Mouse (Mus musculus) cerebellum, postnatal 25 days (tissue): ENCODE results near the gene Ift20.
A peak's percentile ranks its signal among the peaks of the same experiment; 100 is the strongest.
"Not testable (repeated sequence)": the region's sequence is repeated elsewhere in the genome, so short reads cannot be mapped to it uniquely, and the experiment has no call there.

Source experiments
- DNase-seq, 2 experiments: peaks; one replicate each; pipeline ENCODE4 v3.0.0; 2021; ENCODE audit warnings: mixed read lengths in 2 of 2

Gene Ift20

DNA sequence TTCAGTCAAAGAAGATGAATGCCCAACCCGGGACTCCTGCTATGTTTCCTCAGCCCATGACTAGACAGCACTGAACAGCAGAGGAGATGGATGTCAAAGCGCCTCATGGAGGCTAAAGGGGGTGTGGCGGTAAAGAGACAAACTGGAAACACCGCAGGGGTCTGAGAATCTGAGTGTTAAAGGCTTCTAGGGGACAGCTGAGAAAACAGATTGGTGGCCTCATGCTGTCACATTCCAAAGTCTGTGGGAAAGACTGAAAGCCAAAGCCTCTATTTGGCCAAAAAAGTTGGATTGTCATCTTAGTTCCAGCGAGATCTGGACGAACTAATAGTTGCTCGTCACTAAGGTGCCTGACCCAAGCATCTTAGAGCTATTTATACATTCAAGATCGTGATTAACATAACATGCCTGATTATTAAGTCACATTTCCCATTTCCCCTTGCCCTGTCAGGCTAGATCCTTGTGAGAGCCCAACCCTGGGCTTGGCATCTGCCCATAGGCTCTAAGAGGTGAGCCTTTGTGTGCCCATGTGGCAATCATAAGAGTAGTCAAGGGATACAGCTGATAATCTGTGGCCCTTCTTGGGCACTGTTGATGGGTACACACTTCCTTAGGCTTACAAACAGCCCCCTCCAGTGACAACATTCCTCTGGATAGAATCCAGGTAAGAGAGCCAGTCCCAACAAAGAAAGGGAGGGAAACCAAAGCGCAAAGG is 12.8 kb upstream of the Ift20 start:
- DNase-seq, result no peak

GRCm38 (mm10) chr11:78524838-78525237 is 11.3 kb upstream of the Ift20 start:
- peak in 1 of 2 experiments; percentile 56 for DNase-seq

- DNase-seq, result no peak
Observed at GRCm38 (mm10) chr11:78528714-78529113, 7.4 kb upstream of the Ift20 start.

- no peak for DNase-seq
Observed at GRCm38 (mm10) chr11:78530001-78530400, 6.2 kb upstream of the Ift20 start.

DNA sequence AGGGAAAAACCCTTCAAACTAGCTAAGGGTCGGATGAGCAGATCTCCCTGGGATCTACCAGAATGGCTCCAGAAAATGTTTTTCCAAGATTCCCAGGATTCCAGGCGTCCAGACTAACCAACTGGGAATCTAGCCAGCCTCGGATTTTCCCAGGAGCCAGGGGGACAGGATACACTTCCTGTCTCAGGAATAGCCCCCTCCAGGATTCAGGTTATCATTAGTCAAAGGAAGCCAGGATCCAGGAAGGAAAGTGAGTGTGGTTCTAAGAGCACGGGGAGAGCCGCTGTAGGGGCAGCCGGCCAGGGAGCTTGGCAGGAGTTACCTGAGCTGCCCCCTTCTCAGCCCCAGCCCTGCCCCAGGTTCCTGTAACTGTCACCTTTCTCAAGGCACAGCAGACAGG is 5.1 kb upstream of the Ift20 start:
- DNase-seq, result no peak

- DNase-seq, result not testable (repeated sequence)
Observed at GRCm38 (mm10) chr11:78531515-78531914, 4.6 kb upstream of the Ift20 start.

GRCm38 (mm10) chr11:78534516-78534915 is 1.6 kb upstream of the Ift20 start:
- DNase-seq, result no peak

- no peak for DNase-seq
Observed at GRCm38 (mm10) chr11:78535376-78536079, 633 bp upstream of the Ift20 start.

DNA sequence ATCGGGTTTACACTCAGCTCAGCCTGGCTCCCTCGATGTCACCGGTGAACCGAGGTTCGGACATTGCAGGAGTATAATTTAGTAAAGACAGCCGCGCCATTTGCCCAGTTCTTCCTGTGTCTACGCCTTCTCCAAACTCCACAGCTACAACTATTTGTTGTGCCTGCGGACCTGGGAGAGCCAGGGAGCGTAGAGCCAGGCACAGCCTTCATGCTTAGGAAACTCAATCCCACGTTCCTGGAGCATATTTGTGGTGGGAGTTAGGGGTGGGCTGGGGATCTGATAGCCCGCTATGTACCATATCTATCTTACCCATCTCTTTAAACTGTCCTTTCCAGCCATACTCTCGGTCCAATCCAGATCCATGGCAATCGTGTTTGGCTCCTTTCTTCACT is 526 bp downstream of the Ift20 start:
- no peak for DNase-seq

DNA sequence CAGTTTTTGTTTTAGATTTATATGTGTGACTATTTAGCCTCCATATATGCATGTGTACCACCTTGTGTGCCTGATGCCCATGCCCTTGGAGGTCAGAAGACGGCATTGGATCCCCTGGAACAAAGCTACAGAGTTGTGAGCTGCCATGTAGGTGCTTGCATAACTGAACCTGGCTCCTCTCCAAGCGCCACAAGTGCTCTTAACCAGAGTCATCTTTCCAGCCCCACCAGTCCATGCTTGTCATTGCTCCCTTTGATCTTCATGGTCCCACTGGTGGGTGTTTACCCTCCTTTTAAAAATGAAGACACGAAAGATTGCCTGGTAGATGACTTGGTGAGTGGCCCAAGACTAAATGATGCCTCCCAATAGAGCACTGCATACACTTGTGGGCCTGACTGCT is 4.2 kb downstream of the Ift20 start:
- DNase-seq, result no peak

DNA sequence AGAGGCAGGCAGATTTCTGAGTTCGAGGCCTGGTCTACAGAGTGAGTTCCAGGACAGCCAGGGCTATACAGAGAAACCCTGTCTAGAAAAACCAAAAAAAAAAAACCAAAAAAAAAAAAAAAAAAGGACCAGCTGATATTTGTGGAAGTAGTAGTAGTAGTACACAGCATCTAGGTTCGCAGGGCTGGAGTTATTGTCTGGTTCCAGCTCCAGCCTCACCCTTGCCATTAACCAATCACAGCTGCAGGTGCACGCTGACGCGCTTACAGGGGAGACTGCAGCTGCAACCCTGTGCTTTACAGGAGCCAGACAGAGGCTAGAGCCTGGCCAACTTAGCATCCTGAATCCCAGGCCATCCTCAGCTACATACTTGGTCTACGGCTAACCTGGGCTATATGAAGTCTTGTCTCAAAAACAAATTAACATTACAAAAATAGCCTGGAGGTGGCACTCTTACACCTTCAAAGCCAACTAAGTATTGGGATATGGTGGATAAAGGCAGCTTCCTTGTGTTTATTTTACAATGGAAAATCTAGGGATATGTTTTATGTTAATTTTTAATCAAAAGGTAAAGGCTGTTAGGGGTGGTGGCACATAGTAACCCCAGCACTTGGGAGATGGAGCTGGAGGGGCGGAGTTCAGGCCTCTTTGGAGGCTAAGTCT is 8.4 kb downstream of the Ift20 start:
- DNase-seq, result no peak

DNA sequence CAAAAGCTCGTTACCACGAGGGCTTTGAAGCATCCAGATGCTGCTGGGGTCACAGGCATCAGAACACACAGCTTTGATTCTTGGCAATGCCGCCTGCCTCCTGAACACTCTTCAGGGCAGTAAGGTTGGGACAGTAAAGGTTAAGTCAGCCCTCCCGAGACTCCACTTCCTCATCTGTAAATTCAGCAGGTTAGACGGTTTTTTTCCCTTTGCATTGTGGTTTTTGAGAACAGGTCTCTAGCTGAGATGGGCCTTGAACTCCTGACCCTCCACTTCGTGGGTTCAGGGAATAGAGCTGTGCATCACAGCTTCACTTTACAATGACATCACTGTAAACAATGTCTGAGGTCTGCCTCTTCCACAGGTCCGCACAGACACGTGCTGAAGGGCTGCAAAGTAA is 9.0 kb downstream of the Ift20 start:
- no peak for DNase-seq

DNA sequence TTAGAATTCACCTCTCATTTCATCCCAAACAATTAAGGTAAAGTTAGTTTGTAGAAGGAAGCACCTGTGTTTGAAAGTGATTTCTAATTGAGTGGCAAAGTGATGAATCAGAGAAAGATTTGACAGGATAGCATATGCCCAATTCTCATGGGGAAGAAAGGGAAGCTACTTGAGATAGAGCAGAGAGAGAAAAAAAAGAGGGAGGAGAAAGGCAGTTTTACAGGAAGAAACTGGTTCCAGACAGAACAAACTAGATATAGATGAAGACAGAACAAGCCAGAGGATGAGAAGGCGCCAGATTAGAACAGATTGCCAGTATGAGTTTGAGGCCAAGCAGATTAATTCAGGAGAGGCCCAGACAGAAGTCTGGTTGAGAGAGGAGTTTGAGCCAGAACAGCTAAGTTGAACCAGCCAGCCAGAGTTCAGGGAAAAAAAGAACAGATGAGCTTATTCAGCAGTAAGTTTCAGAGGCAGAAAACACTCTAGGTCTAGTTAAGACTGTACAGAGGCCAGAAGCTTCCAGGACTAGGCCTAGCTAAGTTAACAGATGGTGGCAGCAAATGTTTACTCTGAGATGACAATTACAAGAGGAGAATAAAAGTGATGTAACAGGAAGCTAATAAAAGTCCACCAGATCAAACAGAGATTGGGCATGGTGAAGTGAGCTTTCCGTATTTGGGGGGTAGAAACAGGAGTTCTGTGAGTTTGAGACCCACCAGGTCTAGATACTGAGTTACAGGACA is 11.7 kb downstream of the Ift20 start:
- no peak for DNase-seq

DNA sequence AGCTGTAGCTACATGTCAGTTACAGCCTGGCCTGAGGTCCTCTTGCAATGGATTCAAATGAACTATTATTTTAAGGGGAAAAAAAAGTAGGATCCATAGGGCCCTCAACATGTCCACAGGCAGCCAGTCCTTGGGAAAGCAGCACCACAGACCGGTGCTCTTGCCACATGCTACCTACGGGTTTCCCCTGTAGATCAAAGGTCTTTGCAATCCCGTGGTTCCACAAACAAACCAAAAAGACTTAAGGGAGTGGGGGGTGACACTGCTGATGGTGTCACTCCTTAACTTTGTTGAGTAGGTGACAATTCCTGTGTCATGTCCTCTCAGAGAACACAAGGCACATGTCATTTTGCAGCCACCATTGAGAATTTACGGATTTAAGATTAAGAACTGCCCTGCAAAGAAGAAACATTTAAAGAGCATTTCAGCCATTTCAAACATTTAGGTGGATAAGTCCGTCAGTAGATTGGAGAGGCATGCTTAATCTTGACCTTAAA is 13.4 kb downstream of the Ift20 start:
- DNase-seq, result no peak

- DNase-seq, result peak; percentile 94 to 97
Observed at GRCm38 (mm10) chr11:78550168-78551058, 14.3 kb downstream of the Ift20 start, which contains the start of gene Tmem97. Tmem97 (minus strand) TSS chr11:78550777.

GRCm38 (mm10) chr11:78551059-78551398 is 14.9 kb downstream of the Ift20 start:
- no peak for DNase-seq

- no peak for DNase-seq
Observed at GRCm38 (mm10) chr11:78555623-78556022, 19.5 kb downstream of the Ift20 start.

DNA sequence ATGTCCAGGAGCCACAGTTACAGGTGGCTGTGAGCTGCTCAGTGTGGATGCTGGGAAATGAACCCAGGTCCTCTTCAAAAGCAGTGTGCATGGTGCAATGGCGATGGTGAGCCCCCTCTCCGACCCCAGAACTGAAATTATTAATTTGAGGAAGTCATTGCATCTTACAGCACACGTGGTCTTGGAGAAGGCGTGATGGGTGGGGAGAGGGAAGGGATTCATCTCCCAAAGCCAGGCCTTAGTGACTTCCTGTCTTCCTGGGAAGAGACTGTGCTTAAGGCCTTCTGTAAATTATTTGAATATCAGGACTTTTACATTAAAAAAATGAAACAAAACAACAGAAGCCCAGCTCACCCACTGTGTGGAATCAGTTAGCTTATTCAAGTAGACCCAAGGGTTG is 19.9 kb downstream of the Ift20 start:
- DNase-seq, result no peak

- peak in 1 of 2 experiments; percentile 35 for DNase-seq
Observed at GRCm38 (mm10) chr11:78557241-78557640, 21.1 kb downstream of the Ift20 start.

DNA sequence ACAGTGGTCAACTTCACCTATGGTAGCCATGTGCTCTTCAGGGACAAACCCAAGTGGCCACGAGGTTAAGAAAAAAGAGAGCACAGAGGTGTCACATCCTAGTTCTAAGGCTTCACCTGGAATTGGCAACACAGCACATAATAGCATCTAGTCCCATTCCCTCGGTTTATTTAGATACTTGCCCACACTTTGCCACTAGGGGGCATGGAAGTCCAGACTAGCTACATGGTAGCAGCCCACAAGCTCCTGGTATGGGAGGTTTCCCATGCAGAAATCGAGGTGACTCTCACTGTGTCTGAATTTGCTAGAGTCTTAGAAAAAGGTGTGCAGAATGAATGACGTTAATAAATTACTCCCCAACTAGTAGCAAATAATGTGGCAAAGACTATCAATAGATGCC is 24.3 kb downstream of the Ift20 start:
- peak; percentile 63 to 84 for DNase-seq

DNA sequence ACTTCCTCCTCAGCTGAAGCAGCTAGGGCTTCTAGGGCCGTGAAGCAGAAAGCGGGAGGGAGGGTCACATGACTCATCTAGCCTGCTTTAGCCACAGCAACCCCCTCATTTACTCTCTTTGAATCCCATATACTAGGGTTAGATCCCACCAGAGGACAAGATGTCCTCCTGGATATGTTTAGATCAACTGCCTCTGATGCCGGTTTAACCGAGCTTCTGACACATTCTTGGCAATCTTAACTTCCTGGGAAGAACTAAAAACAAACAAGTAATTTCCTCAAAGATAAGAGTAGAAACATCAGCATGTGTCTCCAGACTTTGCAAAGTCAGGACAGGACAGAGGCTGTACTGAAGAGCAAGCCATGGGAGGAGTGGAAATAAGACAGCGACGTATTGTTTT is 30.6 kb downstream of the Ift20 start:
- DNase-seq, result no peak

DNA sequence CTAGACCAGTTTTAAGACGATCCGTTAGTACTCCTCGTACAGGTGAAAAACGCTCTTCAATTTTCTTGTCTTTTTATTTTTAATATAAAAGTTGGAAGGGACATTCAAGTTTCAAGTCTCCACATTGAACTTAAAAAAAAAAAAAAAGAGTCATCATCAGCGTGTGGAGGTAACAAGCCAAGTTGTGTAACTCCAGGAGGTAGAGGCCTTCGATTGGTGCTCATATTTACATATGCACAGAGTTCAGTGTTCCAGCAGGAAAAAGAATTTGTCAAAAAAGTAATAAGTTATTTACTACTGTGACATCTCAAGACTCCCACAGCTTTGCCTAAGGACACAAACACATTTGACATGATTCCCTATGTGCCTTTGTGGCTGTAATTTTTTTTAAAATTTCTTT is 31.5 kb downstream of the Ift20 start:
- DNase-seq, result no peak
